Mouse (Mus musculus) liver, embryonic 16.5 days (tissue): ENCODE results near the gene Tmem185b. TPM values are rescaled to one million over a fixed set of nuclear protein-coding genes. Genes with fewer than 3 reads are reported as not detected.

ENCODE experiments used
- ATAC-seq: fragments of 200-750 bp; cut with Nextera tagmentation; 2 replicates; pipeline ENCODE4 v1.8.0; 2017; ENCODE audit warnings: low read depth, mild to moderate bottlenecking, moderate number of reproducible peaks, moderate library complexity
- H3K27ac ChIP-seq: fragments of 300-500 bp; sonication (generic); 2 replicates; pipeline ENCODE4 v1.5.1; 2014; ENCODE audit warnings: mild to moderate bottlenecking, low read length
- H3K27me3 ChIP-seq: fragments of 300-500 bp; sonication (generic); 2 replicates; pipeline ENCODE4 v1.6.1; 2014; ENCODE audit warnings: low read depth, low read length, mixed read lengths; ENCODE audit not compliant: control insufficient read depth, insufficient read depth
- H3K36me3 ChIP-seq: fragments of 300-500 bp; sonication (generic); 2 replicates; pipeline ENCODE4 v1.6.1; 2014; ENCODE audit warnings: mild to moderate bottlenecking; ENCODE audit not compliant: control insufficient read depth, insufficient read depth
- H3K4me1 ChIP-seq: fragments of 300-500 bp; sonication (generic); 2 replicates; pipeline ENCODE4 v1.6.1; 2014; ENCODE audit warnings: low read depth, low read length, mixed read lengths; ENCODE audit not compliant: control insufficient read depth
- H3K4me2 ChIP-seq: fragments of 300-500 bp; sonication (generic); 2 replicates; pipeline ENCODE4 v1.6.1; 2014; ENCODE audit warnings: low read depth, low read length, mixed read lengths
- H3K4me3 ChIP-seq: fragments of 300-500 bp; sonication (generic); 2 replicates; pipeline ENCODE4 v1.5.1; 2014; ENCODE audit warnings: low read depth, mild to moderate bottlenecking, low read length
- H3K9ac ChIP-seq: fragments of 300-500 bp; sonication (generic); 2 replicates; pipeline ENCODE4 v1.6.1; 2014; ENCODE audit warnings: low read depth, low read length
- H3K9me3 ChIP-seq: fragments of 300-500 bp; sonication (generic); replicated peaks from 2 replicates; pipeline ENCODE4 v1.6.1; 2016; ENCODE audit warnings: low read length; ENCODE audit not compliant: control insufficient read depth
- WGBS: fragments of 180-500 bp; shearing (Covaris S2); extraction: QIAGEN DNeasy Blood & Tissue Kit; methylation state at CpG from one replicate; pipeline ENCODE4 v1.1.7; 2014; ENCODE audit not compliant: insufficient replicate concordance; 5-methylcytosine and 5-hydroxymethylcytosine counted together
- polyA plus RNA-seq: library from polyadenylated mRNA; unstranded; fragments of >200 nt; fragmentation: Nextera tagmentation; extraction: Ambion mirVana; gene quantifications from 2 replicates; pipeline ENCODE4 v1.2.1, GENCODE M21; 2015

Tmem185b gene
- polyA plus RNA-seq, 1 experiment from 2014 or later, result 7.6 TPM

DNA sequence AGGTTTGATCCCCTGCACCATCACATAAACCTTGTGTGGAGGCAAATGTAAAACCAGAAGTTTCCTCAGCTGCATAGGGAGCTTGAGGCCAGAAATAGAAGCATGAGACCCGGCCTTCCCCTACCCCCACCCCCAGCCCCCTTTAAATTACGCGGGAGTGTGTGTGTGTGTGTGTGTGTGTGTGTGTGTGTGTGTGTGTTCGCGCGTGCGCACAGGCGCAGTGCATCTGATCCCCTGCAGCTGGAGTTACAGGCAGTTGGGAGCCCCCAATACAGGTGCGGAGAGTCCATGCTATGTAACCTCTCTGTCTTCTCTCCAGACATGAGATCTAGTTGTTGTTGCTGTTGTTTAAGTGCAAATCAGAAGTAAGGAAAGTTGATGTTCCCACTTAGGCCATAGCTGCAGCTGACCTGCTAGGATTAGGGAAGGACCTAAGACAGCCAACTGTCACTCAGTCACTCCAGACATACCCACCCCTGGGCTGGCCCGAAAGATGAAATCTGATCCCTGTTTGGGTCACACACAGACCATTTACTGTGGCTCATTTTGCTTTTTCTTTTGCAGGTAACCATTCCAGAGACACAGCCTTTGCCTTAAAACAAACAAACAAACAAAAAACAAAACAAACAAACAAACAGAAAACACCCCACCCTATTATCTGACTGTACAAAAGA, 37.9 kb upstream of the Tmem185b start:
- no peak overlapping the region for H3K9ac ChIP-seq
- 52% methylated on average over 10 of the region's 10 CpGs for WGBS
- H3K4me2 ChIP-seq, result no peak overlapping the region
- peaks cover 7% of the 10 kb centered on the region for H3K4me1 ChIP-seq
- no peaks in the 10 kb centered on the region for H3K9me3 ChIP-seq
- H3K36me3 ChIP-seq, result no peaks in the 10 kb centered on the region
- H3K4me3 ChIP-seq, result no peak overlapping the region
- H3K27me3 ChIP-seq, result no peaks in the 10 kb centered on the region
- H3K27ac ChIP-seq, result no peak overlapping the region
- no peak for ATAC-seq

- 75% methylated on average over 7 of the region's 7 CpGs for WGBS
- Histone ChIP-seq H3K27me3 (no peaks in the 10 kb centered on the region), H3K4me1 (peaks cover 7% of the 10 kb centered on the region), H3K4me2 (no peak overlapping the region), H3K9ac (no peak overlapping the region), H3K36me3 (no peaks in the 10 kb centered on the region), H3K4me3 (no peak overlapping the region), H3K9me3 (no peaks in the 10 kb centered on the region), H3K27ac (no peak overlapping the region)
- no peak for ATAC-seq
Measured at GRCm38 (mm10) chr1:119490765-119491164, 35.2 kb upstream of the Tmem185b start.

GRCm38 (mm10) chr1:119492097-119492496, 33.9 kb upstream of the Tmem185b start:
- H3K36me3 ChIP-seq, result no peaks in the 10 kb centered on the region
- H3K27me3 ChIP-seq, result no peaks in the 10 kb centered on the region
- H3K4me1 ChIP-seq, result peaks cover 11% of the 10 kb centered on the region
- WGBS, result 11% methylated on average over 11 of the region's 11 CpGs
- ATAC-seq, result peak; percentile 85
- no peak overlapping the region for H3K4me3 ChIP-seq
- H3K4me2 ChIP-seq, result no peak overlapping the region; the same call in 1 of the 2 replicates
- no peak overlapping the region for H3K9ac ChIP-seq
- H3K27ac ChIP-seq, result peak overlapping the region; percentile 43; the same call in 1 of the 2 replicates
- H3K9me3 ChIP-seq, result no peaks in the 10 kb centered on the region

GRCm38 (mm10) chr1:119492505-119492904, 33.5 kb upstream of the Tmem185b start:
- Histone ChIP-seq H3K36me3 (no peaks in the 10 kb centered on the region), H3K4me3 (no peak overlapping the region), H3K27ac (peak overlapping the region; percentile 43; the same call in 1 of the 2 replicates), H3K9me3 (no peaks in the 10 kb centered on the region), H3K27me3 (no peaks in the 10 kb centered on the region), H3K9ac (no peak overlapping the region), H3K4me2 (no peak overlapping the region), H3K4me1 (peaks cover 8% of the 10 kb centered on the region)
- 63% methylated on average over 1 of the region's 1 CpGs for WGBS
- ATAC-seq, result no peak

DNA sequence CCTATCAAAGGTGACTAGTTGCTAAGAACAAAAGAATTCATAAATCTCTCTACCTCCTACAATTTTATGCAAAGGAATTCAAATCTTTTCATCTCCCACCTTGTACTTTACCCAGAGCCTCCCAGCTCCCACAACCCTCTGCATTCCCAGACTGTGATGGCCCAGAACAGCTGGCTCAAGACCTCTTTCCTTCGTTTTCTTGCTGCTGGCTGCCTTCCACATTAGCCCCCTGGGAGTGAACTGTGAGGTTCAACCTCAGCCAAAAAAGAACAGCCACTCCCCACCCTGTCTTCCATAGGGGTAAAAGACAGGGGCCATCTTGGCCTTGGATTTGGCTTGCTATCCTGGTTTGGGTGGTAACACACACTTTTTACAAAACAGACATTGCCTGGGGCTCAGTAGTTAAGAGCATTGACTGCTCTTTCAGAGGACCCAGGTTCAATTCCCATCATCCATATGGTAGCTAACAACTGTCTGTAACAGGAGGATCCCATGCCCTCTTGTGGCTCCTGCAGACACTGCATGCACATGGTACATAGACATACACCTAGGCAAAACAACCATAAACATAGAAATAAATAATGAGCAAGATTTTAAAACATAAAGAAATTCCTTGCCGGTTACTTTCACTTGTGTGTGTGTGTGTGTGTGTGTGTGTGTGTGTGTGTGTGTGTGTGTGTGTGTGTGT, 31.8 kb upstream of the Tmem185b start:
- Histone ChIP-seq H3K4me2 (no peak overlapping the region), H3K36me3 (no peaks in the 10 kb centered on the region), H3K9ac (no peak overlapping the region), H3K4me1 (peaks cover 20% of the 10 kb centered on the region), H3K4me3 (no peak overlapping the region), H3K9me3 (no peaks in the 10 kb centered on the region), H3K27ac (no peak overlapping the region), H3K27me3 (no peaks in the 10 kb centered on the region)
- WGBS, result 52% methylated on average over 2 of the region's 2 CpGs
- ATAC-seq, result no peak

DNA sequence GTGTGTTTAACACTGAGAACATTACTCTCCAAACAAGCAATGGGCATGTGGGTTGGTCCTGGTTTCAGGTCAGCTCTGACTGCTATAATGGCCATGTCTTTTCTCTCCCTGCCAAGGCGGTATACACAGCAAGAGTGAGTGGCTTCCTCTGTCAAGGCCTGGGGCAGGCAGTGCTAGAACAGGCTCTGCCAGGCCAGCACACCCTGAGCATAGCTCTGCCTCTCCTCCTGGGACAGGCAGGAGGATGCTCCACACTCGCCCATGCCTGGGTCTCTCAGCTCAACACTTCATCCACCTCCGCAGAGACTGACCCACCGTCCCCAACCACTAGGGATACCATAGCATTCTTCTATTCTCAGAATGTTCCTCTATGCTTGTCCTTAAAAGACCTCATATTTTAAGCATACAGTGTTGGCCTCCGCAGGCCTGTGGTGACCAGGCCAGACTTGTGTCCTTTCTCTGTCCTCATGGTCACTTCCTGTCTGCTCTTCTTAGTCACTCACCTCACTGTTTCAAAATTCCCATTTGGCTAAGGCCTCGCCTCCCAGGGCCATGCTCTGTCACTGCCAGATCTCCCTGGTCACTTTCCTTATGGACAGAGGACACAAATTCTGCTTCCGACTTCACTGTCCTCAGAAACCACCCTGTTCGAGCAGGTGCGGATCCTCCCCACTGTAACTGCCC, 31.1 kb upstream of the Tmem185b start:
- Histone ChIP-seq H3K27me3 (no peaks in the 10 kb centered on the region), H3K9me3 (no peaks in the 10 kb centered on the region), H3K9ac (no peak overlapping the region), H3K27ac (no peak overlapping the region), H3K36me3 (no peaks in the 10 kb centered on the region), H3K4me2 (no peak overlapping the region), H3K4me1 (peaks cover 26% of the 10 kb centered on the region), H3K4me3 (no peak overlapping the region)
- WGBS, result 77% methylated on average over 9 of the region's 9 CpGs
- ATAC-seq, result no peak

DNA sequence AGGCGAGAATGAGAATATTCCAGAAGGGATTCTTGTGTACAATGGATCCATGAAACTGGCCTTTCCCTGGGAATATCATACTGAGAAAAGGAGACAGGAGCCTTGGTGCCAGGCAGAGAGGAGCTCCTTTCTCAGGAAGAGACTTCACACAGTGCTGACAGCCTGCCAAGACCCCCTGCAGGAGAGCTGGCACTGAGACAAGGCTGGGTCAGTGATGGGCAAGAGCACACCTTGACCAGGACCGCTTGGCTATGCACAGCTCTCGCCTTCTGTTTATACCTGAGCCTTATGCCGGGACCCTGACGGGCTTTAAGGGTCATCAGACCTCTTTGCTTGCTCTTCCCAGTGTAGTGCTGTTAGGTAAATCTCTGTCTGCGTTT, 30.6 kb upstream of the Tmem185b start:
- Histone ChIP-seq H3K36me3 (no peaks in the 10 kb centered on the region), H3K27ac (no peak overlapping the region), H3K9ac (no peak overlapping the region), H3K4me3 (no peak overlapping the region), H3K4me1 (peaks cover 27% of the 10 kb centered on the region), H3K4me2 (no peak overlapping the region), H3K27me3 (no peaks in the 10 kb centered on the region), H3K9me3 (no peaks in the 10 kb centered on the region)
- ATAC-seq, result no peak
- 67% methylated on average over 6 of the region's 6 CpGs for WGBS

DNA sequence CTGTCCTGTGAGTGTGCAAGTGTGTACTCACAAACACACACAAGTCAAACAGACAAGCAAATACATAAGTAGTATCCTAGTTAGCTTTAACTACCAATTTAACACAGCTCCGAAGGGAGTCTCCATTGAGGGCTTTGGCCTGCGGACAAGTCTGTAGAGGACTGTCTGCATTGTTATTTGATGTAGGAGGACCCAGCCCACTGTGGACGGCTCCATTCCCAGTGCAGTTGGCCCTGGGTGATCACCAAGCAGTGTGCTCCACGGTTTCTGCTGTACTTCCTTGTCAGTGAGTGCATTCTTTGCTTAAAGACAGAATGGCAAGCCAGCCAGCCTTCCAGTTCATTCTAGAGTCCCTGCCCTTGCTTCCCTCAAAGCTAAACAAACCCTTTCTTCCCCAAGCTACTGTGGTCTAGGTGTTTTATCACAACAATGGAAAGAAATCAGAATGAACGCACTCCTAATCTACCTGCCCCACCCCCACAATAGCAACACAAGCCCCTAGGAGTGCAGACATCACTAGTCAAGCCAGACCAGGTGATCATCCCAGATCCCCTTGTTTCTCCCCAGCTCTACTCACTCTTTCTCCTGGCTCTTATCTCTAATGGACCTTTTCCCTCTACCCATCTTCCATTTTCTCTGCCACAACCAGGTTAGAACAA, 28.5 kb upstream of the Tmem185b start:
- ATAC-seq, result no peak
- no peaks in the 10 kb centered on the region for H3K27me3 ChIP-seq

More for the DNA sequence above, 28.5 kb upstream of the Tmem185b start:
- no peak overlapping the region for H3K27ac ChIP-seq
- H3K9ac ChIP-seq, result no peak overlapping the region
- H3K36me3 ChIP-seq, result no peaks in the 10 kb centered on the region
- 54% methylated on average over 5 of the region's 5 CpGs for WGBS
- no peak overlapping the region for H3K4me2 ChIP-seq
- H3K4me3 ChIP-seq, result no peak overlapping the region
- H3K4me1 ChIP-seq, result peaks cover 24% of the 10 kb centered on the region
- no peaks in the 10 kb centered on the region for H3K9me3 ChIP-seq
